Mouse (Mus musculus): ENCODE data around the gene Man1a. TPM values are rescaled to one million over a fixed set of nuclear protein-coding genes. Genes with fewer than 3 reads are reported as not detected.

Gene Man1a
- polyA plus RNA-seq, 1 experiment = 31.8 TPM

DNA sequence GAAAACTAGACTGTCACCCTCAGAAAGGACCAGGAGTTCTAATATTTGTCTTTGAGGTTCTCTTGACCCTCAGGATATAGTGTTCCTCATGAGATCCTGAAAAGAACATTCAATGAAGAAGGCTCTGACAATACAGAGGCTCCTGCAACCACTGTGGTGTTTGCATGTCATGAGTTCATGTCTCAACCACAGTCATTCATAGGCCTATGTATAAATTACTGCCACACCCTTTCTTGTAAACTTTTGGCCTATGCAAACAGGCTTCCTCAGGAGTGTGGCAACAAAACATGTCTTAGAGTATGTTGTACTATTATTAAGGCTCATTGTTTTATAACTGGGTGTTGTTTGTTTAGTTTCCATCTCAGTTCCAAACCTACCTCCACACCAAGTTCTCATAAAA is 9.7 kb downstream of the Man1a start:
- Histone ChIP-seq H3K4me3 (ENCODE audit: insufficient read depth, low read length) (no peak overlapping the region), H3K27ac (ENCODE audit: insufficient read depth, low read length) (no peak overlapping the region), H3K4me1 (ENCODE audit: control insufficient read depth, insufficient read depth, low read length) (no peaks in the 10 kb centered on the region; the same call in 1 of the 2 replicates)
- TF ChIP-seq POLR2A (IDR thresholded peaks at IDR 0.05; ENCODE audit: low read depth, low read length) (no peak), CTCF (IDR thresholded peaks at IDR 0.05; ENCODE audit: borderline replicate concordance, insufficient read depth, low read length) (no peak)

DNA sequence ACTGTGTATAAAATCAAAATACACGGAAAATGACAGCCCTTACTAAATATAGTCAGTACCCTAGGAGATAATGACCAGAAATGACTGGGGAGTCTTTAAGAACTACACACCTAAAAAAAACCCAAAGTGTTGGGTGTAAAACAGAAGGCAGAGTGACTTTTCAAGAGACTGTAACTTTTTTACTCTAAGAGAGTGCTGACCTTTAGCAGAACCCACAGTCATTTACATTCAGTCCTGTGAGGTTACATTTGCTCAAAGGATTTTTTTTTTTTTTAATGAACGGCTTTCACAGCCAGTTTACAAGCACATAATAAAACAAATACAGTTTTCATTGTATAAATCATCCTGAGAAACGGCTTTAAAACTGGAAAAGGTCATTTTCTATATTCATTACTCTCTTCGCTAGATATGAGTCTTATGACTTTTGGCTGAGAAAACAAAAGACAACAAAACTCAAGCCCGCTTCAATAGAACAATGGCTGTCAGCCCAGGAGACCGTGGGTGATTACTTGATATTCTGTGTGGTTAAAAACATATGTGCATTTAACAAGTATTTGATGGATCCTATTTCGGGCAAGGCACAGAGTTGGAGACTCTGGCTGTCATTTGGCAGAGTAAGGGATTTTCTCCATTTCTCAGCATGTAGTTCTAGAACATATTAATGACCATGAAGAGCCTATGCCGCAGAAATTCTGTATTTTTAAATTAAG is 12.7 kb downstream of the Man1a start:
- Histone ChIP-seq H3K4me1 (ENCODE audit: control insufficient read depth, insufficient read depth, low read length) (peaks cover 6% of the 10 kb centered on the region), H3K27ac (ENCODE audit: insufficient read depth, low read length) (no peak overlapping the region), H3K4me3 (ENCODE audit: insufficient read depth, low read length) (no peak overlapping the region)
- TF ChIP-seq CTCF (IDR thresholded peaks at IDR 0.05; ENCODE audit: borderline replicate concordance, insufficient read depth, low read length) = no peak
- TF ChIP-seq POLR2A (IDR thresholded peaks at IDR 0.05; ENCODE audit: low read depth, low read length) = no peak

DNA sequence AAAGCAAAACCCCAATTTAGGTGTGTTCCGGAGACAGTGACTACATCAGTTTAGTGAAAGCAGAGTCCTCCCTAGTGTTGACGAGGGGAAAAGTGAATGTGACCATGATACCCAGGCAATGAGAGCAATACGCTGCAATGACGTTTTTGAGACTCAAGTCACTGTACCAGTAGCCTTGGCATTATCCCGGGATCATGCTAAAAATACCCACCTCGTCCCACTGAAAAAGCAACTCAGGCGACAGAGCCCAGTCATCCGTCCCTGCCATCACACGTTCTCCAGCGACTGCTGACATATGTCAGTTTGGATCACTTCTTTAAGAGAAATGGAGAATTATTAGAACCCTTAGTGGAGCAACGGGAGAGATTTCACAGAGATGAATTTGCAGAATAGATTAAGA is 13.6 kb downstream of the Man1a start:
- Histone ChIP-seq H3K4me3 (ENCODE audit: insufficient read depth, low read length) (no peak overlapping the region), H3K27ac (ENCODE audit: insufficient read depth, low read length) (no peak overlapping the region), H3K4me1 (ENCODE audit: control insufficient read depth, insufficient read depth, low read length) (peaks cover 6% of the 10 kb centered on the region)
- TF ChIP-seq CTCF (IDR thresholded peaks at IDR 0.05; ENCODE audit: borderline replicate concordance, insufficient read depth, low read length) (no peak), POLR2A (IDR thresholded peaks at IDR 0.05; ENCODE audit: low read depth, low read length) (no peak)

DNA sequence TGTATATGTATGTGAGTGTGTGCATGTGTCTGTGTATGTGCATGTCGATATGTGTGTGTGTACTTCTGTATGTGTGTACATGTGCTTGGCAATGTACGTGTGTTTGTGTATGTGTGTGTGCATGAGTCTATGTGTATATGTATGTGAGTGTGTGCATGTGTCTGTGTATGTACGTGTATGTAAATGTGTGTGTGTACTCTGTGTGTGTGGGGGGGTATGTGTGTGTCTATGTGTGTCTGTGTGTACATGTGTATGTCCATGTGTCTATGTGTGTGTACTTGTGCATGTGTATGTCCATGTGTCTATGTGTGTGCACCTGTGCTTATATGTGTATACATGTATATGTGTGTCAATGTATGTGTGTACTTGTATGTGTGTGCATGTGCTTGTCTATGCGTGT is 15.2 kb downstream of the Man1a start:
- H3K4me1 ChIP-seq (ENCODE audit: control insufficient read depth, insufficient read depth, low read length) = peaks cover 6% of the 10 kb centered on the region
- H3K27ac ChIP-seq (ENCODE audit: insufficient read depth, low read length) = no peak overlapping the region
- TF ChIP-seq CTCF (IDR thresholded peaks at IDR 0.05; ENCODE audit: borderline replicate concordance, insufficient read depth, low read length) (no peak), POLR2A (IDR thresholded peaks at IDR 0.05; ENCODE audit: low read depth, low read length) (no peak)
- no peak overlapping the region for H3K4me3 ChIP-seq (ENCODE audit: insufficient read depth, low read length)

DNA sequence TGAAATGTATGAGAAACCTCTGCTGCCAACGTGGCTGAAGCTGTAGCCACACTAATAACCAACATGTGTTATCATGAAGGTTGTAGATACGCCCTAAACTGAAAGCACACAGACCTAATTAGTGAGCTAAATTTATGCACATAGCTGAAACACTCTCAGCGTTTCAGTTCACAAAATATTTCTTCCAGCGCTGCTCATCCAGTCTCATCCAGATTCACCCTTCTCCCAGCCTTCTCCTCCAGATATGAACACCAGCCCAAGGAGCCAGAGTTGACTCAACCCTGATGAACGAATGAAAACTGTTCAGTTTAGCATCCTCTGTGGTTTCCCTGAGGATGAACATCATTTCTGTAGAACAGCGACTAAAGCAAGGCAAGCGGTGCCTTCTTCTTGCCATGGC is 15.8 kb downstream of the Man1a start:
- no peak overlapping the region for H3K4me3 ChIP-seq (ENCODE audit: insufficient read depth, low read length)
- TF ChIP-seq CTCF (IDR thresholded peaks at IDR 0.05; ENCODE audit: borderline replicate concordance, insufficient read depth, low read length) (no peak), POLR2A (IDR thresholded peaks at IDR 0.05; ENCODE audit: low read depth, low read length) (no peak)
- H3K4me1 ChIP-seq (ENCODE audit: control insufficient read depth, insufficient read depth, low read length) = peaks cover 6% of the 10 kb centered on the region
- no peak overlapping the region for H3K27ac ChIP-seq (ENCODE audit: insufficient read depth, low read length)

DNA sequence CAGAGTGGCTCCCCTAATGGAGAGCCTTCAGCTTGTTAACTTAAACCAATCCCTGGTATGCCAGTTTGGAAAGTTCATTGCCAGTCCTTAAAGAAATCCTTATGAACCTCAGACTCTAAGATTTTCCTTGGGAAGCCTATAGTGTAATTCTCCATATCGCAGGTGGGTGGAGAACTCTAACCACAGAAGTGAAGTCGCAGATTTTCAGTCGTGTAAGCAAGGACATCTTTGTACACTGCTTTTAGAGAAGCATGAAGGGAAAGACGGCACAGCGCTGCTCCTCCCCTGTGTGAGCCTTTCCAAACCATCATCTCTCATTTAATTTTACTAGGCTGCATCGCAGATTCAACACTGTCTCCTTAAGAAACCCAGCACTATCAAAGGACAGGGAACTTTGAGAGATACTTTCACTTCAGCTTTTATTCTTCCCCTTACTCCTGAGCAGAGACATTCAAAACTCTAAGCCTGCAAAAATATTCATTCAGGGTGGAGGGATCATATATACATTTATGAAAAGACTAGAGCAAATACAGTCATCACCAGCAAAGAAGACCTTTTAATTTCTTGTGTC is 16.6 kb downstream of the Man1a start:
- Histone ChIP-seq H3K4me1 (ENCODE audit: control insufficient read depth, insufficient read depth, low read length) (peaks cover 6% of the 10 kb centered on the region), H3K27ac (ENCODE audit: insufficient read depth, low read length) (no peak overlapping the region), H3K4me3 (ENCODE audit: insufficient read depth, low read length) (no peak overlapping the region)
- TF ChIP-seq CTCF (IDR thresholded peaks at IDR 0.05; ENCODE audit: borderline replicate concordance, insufficient read depth, low read length) = no peak
- no peak for TF ChIP-seq POLR2A (IDR thresholded peaks at IDR 0.05; ENCODE audit: low read depth, low read length)

DNA sequence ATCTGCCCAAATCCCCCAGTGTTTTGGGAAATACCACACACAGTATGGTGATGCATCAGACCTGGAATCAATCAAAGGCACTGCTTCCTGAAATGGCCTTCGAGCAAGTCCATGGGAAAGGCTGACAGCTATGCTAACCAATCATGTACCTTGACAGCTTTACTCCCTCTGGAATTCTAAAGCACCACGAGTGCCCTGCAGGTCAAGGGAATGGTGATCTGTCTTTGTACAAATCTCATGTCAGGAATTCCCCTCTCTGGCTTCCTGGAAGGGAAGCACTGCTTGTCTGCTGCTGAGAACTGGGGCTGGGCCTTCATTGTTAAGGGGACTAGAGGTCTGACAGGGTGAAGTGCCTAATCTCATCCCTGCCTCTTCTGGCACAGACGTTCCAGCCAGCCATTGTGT is 17.3 kb downstream of the Man1a start:
- Histone ChIP-seq H3K27ac (ENCODE audit: insufficient read depth, low read length) (no peak overlapping the region), H3K4me3 (ENCODE audit: insufficient read depth, low read length) (no peak overlapping the region), H3K4me1 (ENCODE audit: control insufficient read depth, insufficient read depth, low read length) (peaks cover 6% of the 10 kb centered on the region)
- TF ChIP-seq POLR2A (IDR thresholded peaks at IDR 0.05; ENCODE audit: low read depth, low read length) (no peak), CTCF (IDR thresholded peaks at IDR 0.05; ENCODE audit: borderline replicate concordance, insufficient read depth, low read length) (no peak)

DNA sequence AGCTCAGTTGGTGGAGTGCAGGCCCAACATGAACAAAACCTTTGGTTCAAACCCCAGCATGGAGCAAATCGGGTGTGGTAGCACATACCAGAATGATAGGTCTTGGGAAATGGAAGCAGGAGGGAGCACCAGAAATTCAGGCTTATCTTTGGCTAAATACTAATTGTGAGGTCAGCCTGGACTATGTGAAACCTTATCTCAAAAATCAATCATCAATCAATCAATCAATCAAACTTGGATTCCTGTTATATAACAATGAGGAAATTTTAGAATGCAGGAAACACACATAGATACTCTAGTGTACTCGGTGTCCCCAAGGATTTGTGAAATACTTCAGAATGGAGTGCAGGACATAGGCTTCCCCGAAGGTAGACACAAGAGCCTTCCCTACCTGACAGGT is 17.8 kb downstream of the Man1a start:
- H3K4me1 ChIP-seq (ENCODE audit: control insufficient read depth, insufficient read depth, low read length) = peaks cover 6% of the 10 kb centered on the region
- TF ChIP-seq CTCF (IDR thresholded peaks at IDR 0.05; ENCODE audit: borderline replicate concordance, insufficient read depth, low read length) = no peak
- TF ChIP-seq POLR2A (IDR thresholded peaks at IDR 0.05; ENCODE audit: low read depth, low read length) = no peak
- H3K27ac ChIP-seq (ENCODE audit: insufficient read depth, low read length) = no peak overlapping the region
- no peak overlapping the region for H3K4me3 ChIP-seq (ENCODE audit: insufficient read depth, low read length)

DNA sequence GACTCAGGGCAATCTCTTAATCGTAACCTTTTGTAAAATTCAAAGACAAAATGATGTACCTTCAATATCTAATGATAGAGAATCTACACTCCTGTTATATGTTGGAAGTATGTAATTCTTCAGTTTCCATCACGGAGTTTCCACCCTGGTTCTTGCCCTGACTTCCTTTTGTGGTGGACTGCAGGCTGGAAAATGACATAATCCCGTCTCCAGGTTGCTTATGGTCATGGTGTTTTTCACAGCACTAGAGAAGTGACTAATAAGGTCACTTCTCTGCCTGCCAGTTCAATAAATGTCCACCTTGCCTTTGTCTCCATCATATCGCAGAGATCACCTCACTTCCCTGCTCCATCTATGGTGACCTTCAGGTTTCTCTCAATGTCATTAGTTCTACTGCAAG is 22.2 kb downstream of the Man1a start:
- TF ChIP-seq CTCF (IDR thresholded peaks at IDR 0.05; ENCODE audit: borderline replicate concordance, insufficient read depth, low read length) = no peak
- no peak for TF ChIP-seq POLR2A (IDR thresholded peaks at IDR 0.05; ENCODE audit: low read depth, low read length)
- Histone ChIP-seq H3K4me3 (ENCODE audit: insufficient read depth, low read length) (no peak overlapping the region), H3K27ac (ENCODE audit: insufficient read depth, low read length) (no peak overlapping the region), H3K4me1 (ENCODE audit: control insufficient read depth, insufficient read depth, low read length) (peaks cover 2% of the 10 kb centered on the region)

DNA sequence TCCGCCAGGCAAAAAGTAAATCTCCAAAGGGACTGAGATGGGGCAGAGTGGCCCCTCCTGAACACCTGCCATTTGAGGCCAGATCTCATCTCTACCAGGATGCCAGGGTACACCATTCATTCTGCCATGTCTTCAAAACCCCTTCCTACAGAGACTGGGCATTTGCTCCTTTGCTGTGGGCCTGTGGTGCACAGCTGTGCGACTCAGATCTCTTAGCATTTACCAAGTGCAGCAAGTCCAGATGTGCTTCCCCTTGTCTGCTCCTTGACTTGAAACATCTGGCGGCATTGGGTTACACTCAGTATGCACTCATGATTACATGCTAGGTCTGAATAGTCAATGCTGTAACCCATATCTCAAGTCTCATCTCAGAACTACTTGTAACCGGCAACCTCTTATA is 28.5 kb downstream of the Man1a start:
- Histone ChIP-seq H3K27ac (ENCODE audit: insufficient read depth, low read length) (no peak overlapping the region), H3K4me3 (ENCODE audit: insufficient read depth, low read length) (no peak overlapping the region), H3K4me1 (ENCODE audit: control insufficient read depth, insufficient read depth, low read length) (no peaks in the 10 kb centered on the region)
- no peak for TF ChIP-seq POLR2A (IDR thresholded peaks at IDR 0.05; ENCODE audit: low read depth, low read length)

All from embryonic fibroblast, embryonic 13.5 days (primary cell).